Mouse (Mus musculus): ENCODE data around the gene Gcm1. TPM values are rescaled to one million over a fixed set of nuclear protein-coding genes. Genes with fewer than 3 reads are reported as not detected.
A peak's percentile ranks its signal among the peaks of the same experiment; 100 is the strongest.

Gene Gcm1
- polyA plus RNA-seq, 1 experiment from 2014 or later = not detected

DNA sequence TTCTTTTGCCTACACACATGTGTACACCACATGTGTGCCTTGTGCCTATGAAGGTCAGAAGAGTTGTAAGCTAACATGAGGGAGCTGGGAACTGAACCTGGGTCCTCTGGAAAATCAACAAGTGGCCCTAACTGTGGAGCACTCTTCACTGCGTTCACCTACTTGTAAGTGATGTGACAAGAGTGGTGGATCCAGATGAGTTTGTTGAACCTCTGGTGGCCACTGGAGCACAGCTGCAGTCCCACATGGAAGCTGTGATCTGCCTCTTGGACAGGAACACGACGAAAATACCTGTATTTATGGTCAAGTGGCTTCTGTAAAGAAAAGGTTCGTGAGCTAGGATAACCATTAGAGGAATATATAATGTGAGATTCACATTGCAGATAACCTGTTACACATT is 32.6 kb downstream of the Gcm1 start:
- peaks cover 23% of the 10 kb centered on the region for H3K36me3 ChIP-seq (ENCODE audit: control insufficient read depth, insufficient read depth, low read length)
- no peaks in the 10 kb centered on the region for H3K27me3 ChIP-seq (ENCODE audit: control insufficient read depth, insufficient read depth, low read length)
- WGBS = 90% methylated on average over 4 of the region's 4 CpGs

DNA sequence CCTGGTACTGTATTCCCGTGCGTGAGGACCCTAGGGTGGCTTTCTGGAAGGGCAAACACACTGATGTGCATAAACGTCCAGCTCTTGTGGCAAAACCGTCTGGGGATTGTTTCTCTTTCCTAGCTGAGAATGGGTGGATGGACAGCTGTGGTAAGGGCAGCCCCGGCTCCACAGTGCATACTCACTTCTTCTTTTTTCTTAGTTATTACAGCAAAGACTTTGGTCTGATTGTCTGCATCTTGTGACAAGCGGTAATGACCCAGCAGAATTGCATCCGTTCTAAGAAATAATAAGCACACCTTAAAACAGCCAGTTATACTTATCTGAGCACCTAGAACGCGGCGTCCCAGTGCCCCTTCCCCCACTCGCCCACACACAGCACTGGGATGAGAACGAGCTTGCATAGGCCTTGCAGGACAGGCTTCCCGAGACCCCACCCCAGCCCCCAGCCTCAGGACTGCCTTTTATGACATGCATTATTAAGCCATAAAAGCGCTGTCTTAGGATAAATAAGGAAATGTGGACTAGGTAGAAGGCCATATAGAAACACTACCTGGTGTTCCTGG is 34.1 kb downstream of the Gcm1 start:
- no peak for DNase-seq (ENCODE audit: low spot score)
- 84% methylated on average over 14 of the region's 14 CpGs for WGBS

More for the DNA sequence above, 32.6 kb downstream of the Gcm1 start:
- Histone ChIP-seq H3K9ac (ENCODE audit: low read length) (no peak overlapping the region), H3K4me3 (ENCODE audit: low read depth, low read length) (no peak overlapping the region), H3K4me1 (replicated peaks; ENCODE audit: control insufficient read depth, insufficient read depth) (no peaks in the 10 kb centered on the region), H3K27ac (replicated peaks) (no peak overlapping the region), H3K9me3 (ENCODE audit: control insufficient read depth, low read length) (no peaks in the 10 kb centered on the region), H3K4me2 (replicated peaks; ENCODE audit: low read depth) (no peak overlapping the region)
- ATAC-seq (ENCODE audit: low FRiP score, low TSS enrichment) = no peak
- no peak for TF ChIP-seq EP300 (optimal IDR thresholded peaks at IDR 0.05)
- TF ChIP-seq CTCF (IDR thresholded peaks at IDR 0.05; ENCODE audit: low read depth) = no peak
- no peak for DNase-seq (ENCODE audit: low spot score)

DNA sequence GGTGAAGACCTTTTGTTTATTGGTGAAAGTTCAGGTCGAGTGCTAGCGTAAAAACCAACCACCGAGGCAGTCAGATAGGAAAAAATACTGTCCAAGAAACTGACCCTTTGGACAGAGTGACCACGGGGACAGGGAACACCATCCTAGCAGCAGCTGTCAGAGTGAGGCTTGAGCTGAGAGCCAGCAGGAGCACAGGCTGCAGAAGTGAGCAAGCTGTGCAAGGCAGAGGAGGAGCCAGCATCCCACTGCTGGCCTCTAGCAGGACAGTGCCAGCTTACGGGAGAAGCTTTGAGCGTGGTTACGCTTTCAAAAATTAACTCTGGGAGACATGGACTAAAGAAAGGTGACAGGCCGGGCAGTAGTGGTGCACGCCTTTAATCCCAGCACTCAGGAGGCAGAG is 36.0 kb downstream of the Gcm1 start:
- H3K27ac ChIP-seq (replicated peaks) = no peak overlapping the region
- no peaks in the 10 kb centered on the region for H3K4me1 ChIP-seq (replicated peaks; ENCODE audit: control insufficient read depth, insufficient read depth)
- 95% methylated on average over 9 of the region's 9 CpGs for WGBS
- H3K36me3 ChIP-seq (ENCODE audit: control insufficient read depth, insufficient read depth, low read length) = peaks cover 27% of the 10 kb centered on the region
- ATAC-seq (ENCODE audit: low FRiP score, low TSS enrichment) = no peak
- H3K4me2 ChIP-seq (replicated peaks; ENCODE audit: low read depth) = no peak overlapping the region
- H3K27me3 ChIP-seq (ENCODE audit: control insufficient read depth, insufficient read depth, low read length) = no peaks in the 10 kb centered on the region
- TF ChIP-seq CTCF (IDR thresholded peaks at IDR 0.05; ENCODE audit: low read depth) (no peak), EP300 (optimal IDR thresholded peaks at IDR 0.05) (no peak)
- no peak overlapping the region for H3K4me3 ChIP-seq (ENCODE audit: low read depth, low read length)
- no peak overlapping the region for H3K9ac ChIP-seq (ENCODE audit: low read length)
- H3K9me3 ChIP-seq (ENCODE audit: control insufficient read depth, low read length) = no peaks in the 10 kb centered on the region
- no peak for DNase-seq (ENCODE audit: low spot score)

More for the DNA sequence above, 34.1 kb downstream of the Gcm1 start:
- Histone ChIP-seq H3K4me3 (ENCODE audit: low read depth, low read length) (no peak overlapping the region), H3K4me1 (replicated peaks; ENCODE audit: control insufficient read depth, insufficient read depth) (no peaks in the 10 kb centered on the region), H3K9me3 (ENCODE audit: control insufficient read depth, low read length) (no peaks in the 10 kb centered on the region), H3K36me3 (ENCODE audit: control insufficient read depth, insufficient read depth, low read length) (peaks cover 23% of the 10 kb centered on the region), H3K9ac (ENCODE audit: low read length) (no peak overlapping the region), H3K27me3 (ENCODE audit: control insufficient read depth, insufficient read depth, low read length) (no peaks in the 10 kb centered on the region), H3K27ac (replicated peaks) (no peak overlapping the region), H3K4me2 (replicated peaks; ENCODE audit: low read depth) (no peak overlapping the region)
- no peak for ATAC-seq (ENCODE audit: low FRiP score, low TSS enrichment)
- no peak for TF ChIP-seq CTCF (IDR thresholded peaks at IDR 0.05; ENCODE audit: low read depth)
- no peak for TF ChIP-seq EP300 (optimal IDR thresholded peaks at IDR 0.05)

DNA sequence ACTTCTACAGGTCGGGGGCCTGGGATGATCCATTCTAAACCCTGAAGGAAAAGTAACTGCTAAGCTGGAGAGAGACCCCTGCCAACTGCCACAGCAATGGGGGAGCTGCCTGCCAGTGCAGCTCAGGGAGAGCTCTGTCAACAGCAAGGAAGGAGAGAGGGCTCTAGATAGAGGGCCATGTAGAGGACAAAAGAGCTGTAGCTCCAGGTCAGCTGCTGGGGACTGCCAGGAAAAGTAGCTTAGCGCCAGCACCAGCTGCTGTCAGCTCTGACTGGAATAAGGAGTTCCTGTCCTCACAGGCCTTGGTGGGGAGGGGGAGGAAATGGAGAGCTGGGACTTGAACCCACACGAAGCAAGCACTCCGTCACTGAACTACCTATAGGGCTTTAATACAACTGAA is 36.8 kb downstream of the Gcm1 start:
- TF ChIP-seq EP300 (optimal IDR thresholded peaks at IDR 0.05) (no peak), CTCF (IDR thresholded peaks at IDR 0.05; ENCODE audit: low read depth) (no peak)
- Histone ChIP-seq H3K36me3 (ENCODE audit: control insufficient read depth, insufficient read depth, low read length) (peaks cover 28% of the 10 kb centered on the region), H3K9ac (ENCODE audit: low read length) (no peak overlapping the region), H3K9me3 (ENCODE audit: control insufficient read depth, low read length) (no peaks in the 10 kb centered on the region), H3K27ac (replicated peaks) (no peak overlapping the region), H3K4me1 (replicated peaks; ENCODE audit: control insufficient read depth, insufficient read depth) (no peaks in the 10 kb centered on the region), H3K27me3 (ENCODE audit: control insufficient read depth, insufficient read depth, low read length) (no peaks in the 10 kb centered on the region), H3K4me2 (replicated peaks; ENCODE audit: low read depth) (no peak overlapping the region), H3K4me3 (ENCODE audit: low read depth, low read length) (no peak overlapping the region)
- ATAC-seq (ENCODE audit: low FRiP score, low TSS enrichment) = peak; percentile 29; the same call in 1 of the 2 replicates
- DNase-seq (ENCODE audit: low spot score) = no peak
- 71% methylated on average over 4 of the region's 4 CpGs for WGBS

DNA sequence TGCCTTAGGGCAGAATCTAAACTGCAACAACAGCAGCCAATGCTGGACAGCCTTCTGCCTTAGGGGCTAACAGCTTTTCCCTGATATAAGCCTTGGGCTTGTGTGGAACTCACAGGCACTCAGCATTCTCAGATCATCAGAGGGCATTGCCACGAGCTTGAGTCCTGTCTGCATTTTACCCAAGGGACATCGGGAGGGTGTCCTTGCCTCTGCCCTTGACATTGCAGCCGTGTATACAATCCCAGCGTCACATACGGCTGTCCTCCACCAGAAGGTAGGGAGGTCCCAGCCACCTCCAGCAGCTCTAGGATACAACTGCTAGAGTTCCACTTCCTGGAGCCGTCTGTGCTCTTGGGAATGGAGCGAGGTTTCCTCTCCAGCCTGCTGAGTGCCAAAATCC is 37.2 kb downstream of the Gcm1 start:
- Histone ChIP-seq H3K4me2 (replicated peaks; ENCODE audit: low read depth) (no peak overlapping the region), H3K9ac (ENCODE audit: low read length) (no peak overlapping the region), H3K27ac (replicated peaks) (no peak overlapping the region), H3K4me3 (ENCODE audit: low read depth, low read length) (no peak overlapping the region), H3K9me3 (ENCODE audit: control insufficient read depth, low read length) (no peaks in the 10 kb centered on the region), H3K27me3 (ENCODE audit: control insufficient read depth, insufficient read depth, low read length) (no peaks in the 10 kb centered on the region), H3K36me3 (ENCODE audit: control insufficient read depth, insufficient read depth, low read length) (peaks cover 27% of the 10 kb centered on the region), H3K4me1 (replicated peaks; ENCODE audit: control insufficient read depth, insufficient read depth) (no peaks in the 10 kb centered on the region)
- no peak for TF ChIP-seq CTCF (IDR thresholded peaks at IDR 0.05; ENCODE audit: low read depth)
- no peak for TF ChIP-seq EP300 (optimal IDR thresholded peaks at IDR 0.05)
- ATAC-seq (ENCODE audit: low FRiP score, low TSS enrichment) = no peak
- DNase-seq (ENCODE audit: low spot score) = no peak
- WGBS = 79% methylated on average over 7 of the region's 7 CpGs

DNA sequence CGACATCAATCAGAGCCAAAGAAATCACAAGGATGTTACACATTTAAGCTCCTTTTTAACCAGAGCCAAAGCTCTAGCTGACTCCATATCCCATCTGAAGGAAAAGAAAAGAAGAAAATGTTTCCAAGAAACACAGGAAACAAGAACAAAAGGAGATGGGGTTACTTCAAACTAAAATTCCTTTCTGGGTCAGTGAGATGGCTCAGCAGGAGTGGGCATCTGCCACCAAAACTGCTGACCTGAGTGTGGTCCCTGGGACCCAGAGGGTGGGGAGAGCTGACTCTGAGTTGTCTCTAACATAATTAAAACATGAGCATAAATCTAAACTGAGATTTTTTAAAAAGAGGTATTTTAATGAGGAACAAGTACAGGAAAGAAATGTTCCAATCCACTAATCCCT is 38.2 kb downstream of the Gcm1 start:
- H3K4me2 ChIP-seq (replicated peaks; ENCODE audit: low read depth) = no peak overlapping the region
- no peaks in the 10 kb centered on the region for H3K4me1 ChIP-seq (replicated peaks; ENCODE audit: control insufficient read depth, insufficient read depth)
- no peaks in the 10 kb centered on the region for H3K27me3 ChIP-seq (ENCODE audit: control insufficient read depth, insufficient read depth, low read length)
- no peak for ATAC-seq (ENCODE audit: low FRiP score, low TSS enrichment)
- no peak for DNase-seq (ENCODE audit: low spot score)
- no peak overlapping the region for H3K4me3 ChIP-seq (ENCODE audit: low read depth, low read length)
- no peak overlapping the region for H3K27ac ChIP-seq (replicated peaks)
- WGBS = 91% methylated on average over 1 of the region's 1 CpGs
- H3K36me3 ChIP-seq (ENCODE audit: control insufficient read depth, insufficient read depth, low read length) = peaks cover 21% of the 10 kb centered on the region
- H3K9me3 ChIP-seq (ENCODE audit: control insufficient read depth, low read length) = no peaks in the 10 kb centered on the region
- no peak overlapping the region for H3K9ac ChIP-seq (ENCODE audit: low read length)
- no peak for TF ChIP-seq CTCF (IDR thresholded peaks at IDR 0.05; ENCODE audit: low read depth)
- no peak for TF ChIP-seq EP300 (optimal IDR thresholded peaks at IDR 0.05)

Measured in stomach, postnatal 0 days (tissue).